Mouse (Mus musculus): ENCODE measurements around the gene Clhc1. TPM values are rescaled to one million over a fixed set of nuclear protein-coding genes. Genes with fewer than 3 reads are reported as not detected.

Clhc1 gene
- total RNA-seq (2023), result 0.18 TPM in 1 of 2 replicates, not detected in the other

DNA sequence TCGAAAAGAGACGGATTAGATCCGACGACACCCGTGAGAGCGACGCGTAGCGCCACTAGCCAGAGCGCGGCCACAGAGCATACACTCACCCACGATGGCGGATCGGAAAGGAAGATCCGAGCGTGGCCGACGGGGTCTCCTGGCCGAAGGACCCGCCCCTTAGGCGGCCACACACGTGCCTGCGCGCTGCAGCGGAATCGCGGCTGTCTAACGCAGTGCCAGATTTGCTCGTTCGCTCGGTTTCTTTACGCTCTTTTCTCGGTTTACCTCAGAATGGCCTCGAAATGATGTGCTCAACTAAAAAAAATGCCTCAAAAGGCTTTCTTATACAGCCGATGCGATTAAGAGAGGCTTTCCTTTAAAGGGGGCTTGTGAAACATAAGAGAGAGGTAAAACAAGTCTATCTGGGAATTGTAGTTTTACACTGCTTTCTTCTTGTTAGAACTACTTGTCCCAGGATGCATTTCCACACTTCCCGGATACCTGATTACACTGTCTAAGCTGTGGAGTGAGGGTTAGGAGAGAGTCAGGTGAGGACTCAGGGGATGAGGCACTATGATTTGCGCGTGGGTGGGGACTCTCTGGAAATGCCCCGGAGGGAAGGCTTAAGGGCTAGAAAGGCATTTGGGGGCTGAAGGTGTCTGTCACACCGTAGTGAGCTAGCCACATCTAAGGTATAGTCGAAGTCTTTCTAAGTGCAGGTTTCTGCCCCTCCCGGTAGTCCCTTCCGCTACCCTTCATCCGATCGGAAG, at the start of gene Clhc1, which contains the start of gene Rps27a:
Gene Clhc1 (plus strand): TSS at position 199 of the 752 bp plus-strand sequence.
Gene Rps27a (minus strand): TSS at position 358 of the 752 bp plus-strand sequence.

DNA sequence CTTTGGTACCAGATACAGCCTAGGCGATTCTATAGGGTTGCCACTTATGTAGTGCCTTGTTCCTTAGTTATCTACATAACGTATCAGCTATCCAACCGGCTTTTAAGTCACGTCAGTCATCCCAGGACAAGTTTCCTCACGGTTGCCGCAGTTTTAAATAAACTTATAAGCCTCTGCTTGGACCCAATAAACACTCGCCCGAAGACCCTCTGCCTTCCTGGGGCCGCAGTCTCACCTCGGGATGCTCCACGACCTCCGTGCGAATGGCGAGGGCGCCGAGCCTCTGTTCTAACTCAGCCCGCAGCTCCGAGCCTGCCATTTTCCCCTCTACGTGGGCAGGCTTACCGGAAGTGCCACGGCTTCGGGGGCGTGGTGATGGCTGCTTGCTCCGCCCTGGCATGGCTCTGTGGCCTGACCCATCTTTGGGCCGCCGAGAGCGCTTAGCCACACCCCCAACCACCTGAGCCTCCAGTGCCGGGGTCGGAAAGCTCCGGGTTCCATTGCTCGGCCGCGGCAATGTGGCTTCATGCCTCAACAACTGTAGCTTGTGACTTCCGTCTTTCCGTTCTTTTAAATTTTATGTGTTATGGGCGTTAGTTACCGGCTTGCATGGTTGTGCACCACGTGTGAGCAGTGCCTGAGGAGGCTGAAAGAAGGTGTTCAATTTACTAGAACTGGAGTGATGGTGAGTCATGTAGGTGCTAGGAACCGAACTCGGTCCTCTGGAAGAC, 32.9 kb upstream of the Clhc1 start, which contains the start of gene Prorsd1:
Gene Prorsd1 (minus strand): TSS at position 352 of the 731 bp plus-strand sequence.

DNA sequence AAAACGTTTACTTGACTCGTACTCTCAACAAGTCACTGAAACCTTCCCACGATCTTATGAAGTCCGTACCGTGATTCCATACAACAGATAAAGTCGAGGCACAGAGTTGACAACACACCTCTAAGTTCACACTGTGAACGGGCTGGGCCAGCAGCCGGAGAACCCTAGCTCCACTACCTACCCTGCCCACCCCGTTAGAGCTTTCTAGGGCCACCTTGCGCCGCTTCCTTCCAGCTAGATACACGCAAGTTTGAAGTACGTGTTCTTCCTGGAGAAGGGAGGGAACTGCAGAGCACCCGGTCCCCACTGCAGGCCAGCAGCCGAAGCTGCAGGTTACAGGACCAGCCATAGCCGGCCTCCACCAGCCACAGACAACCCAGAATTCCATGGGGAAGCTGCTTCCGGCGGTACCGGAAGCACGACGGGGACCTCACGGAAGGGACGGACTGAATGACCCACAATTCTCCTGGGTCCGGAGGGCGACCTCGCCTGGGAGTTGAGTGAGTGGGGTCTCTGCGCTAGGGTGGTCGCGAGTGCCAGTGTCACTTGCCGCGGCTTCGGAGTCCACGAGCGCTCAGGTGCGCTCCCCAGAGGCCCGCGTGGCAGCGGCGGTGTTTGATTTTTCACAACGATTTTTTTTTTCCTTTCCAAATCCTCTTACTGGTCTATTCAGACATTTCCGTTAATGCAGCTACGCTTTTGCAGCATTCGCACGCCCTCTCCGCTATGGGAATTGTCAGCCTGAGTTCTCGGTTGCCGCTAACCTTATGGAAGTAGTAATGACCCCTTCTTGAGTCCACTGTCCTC, 21.6 kb upstream of the Clhc1 start, which contains the start of gene Mtif2:
Gene Mtif2 (plus strand): TSS at position 421 of the 807 bp plus-strand sequence.

Other genes starting within 250 kb of the Clhc1 start
- 18.6 and 33.4 TPM in 2 replicates for gene Ccdc88a, start 174.3 kb upstream of the Clhc1 start, total RNA-seq (2023)
- gene Prorsd1, start 32.9 kb upstream of the Clhc1 start, total RNA-seq (2023), result 20.3 and 22.9 TPM in 2 replicates
- gene Mtif2, start 21.5 kb upstream of the Clhc1 start, total RNA-seq (2023), result 8.3 and 9.0 TPM in 2 replicates
- gene Rps27a, start 159 bp downstream of the Clhc1 start, total RNA-seq (2023), result 786 and 909 TPM in 2 replicates
- gene Rtn4, start 145.0 kb downstream of the Clhc1 start, total RNA-seq (2023), result 111 and 138 TPM in 2 replicates